Mouse (Mus musculus): ENCODE measurements around the gene Oasl2. TPM values are rescaled to one million over a fixed set of nuclear protein-coding genes. Genes with fewer than 3 reads are reported as not detected.

The Oasl2 gene
- total RNA-seq, 2 experiments from 2014 or later, result 1.1 to 2.6 TPM

- intact Hi-C loops (cut with DNase I), result no loop called here
Measured at GRCm38 (mm10) chr5:114949812-114950211, 53.1 kb downstream of the Oasl2 start.

GRCm38 (mm10) chr5:114950669-114951068 is 53.9 kb downstream of the Oasl2 start:
- intact Hi-C loops (cut with DNase I), result no loop called here
- DNase-seq (ENCODE audit: low spot score in 2 of 2), result no peak

More at GRCm38 (mm10) chr5:114949812-114950211, 53.1 kb downstream of the Oasl2 start:
- no peak for DNase-seq (ENCODE audit: low spot score in 2 of 2)

- intact Hi-C loops (cut with DNase I), result no loop called here
- DNase-seq (ENCODE audit: low spot score in 2 of 2), result no peak
Measured at GRCm38 (mm10) chr5:114951279-114951880, 54.6 kb downstream of the Oasl2 start.

GRCm38 (mm10) chr5:114953326-114953725 is 56.6 kb downstream of the Oasl2 start:
- intact Hi-C loops (cut with DNase I), result no loop called here
- DNase-seq (ENCODE audit: low spot score in 2 of 2), result no peak

GRCm38 (mm10) chr5:114958069-114958468 is 61.3 kb downstream of the Oasl2 start:
- intact Hi-C loops (cut with DNase I), result no loop called here
- DNase-seq (ENCODE audit: low spot score in 2 of 2), result no peak

Small RNAs within 50 kb of the gene (microRNA-seq; reads per million reads assigned to microRNA genes)
- gene Mir6240, result 5.4 to 8.4 reads per million in 2 experiments

Other genes starting within 250 kb of the Oasl2 start
- gene Trpv4, start 238.5 kb upstream of the Oasl2 start, total RNA-seq (2021), result 1 to 10 TPM; 1.9 to 2.2 TPM
- 10 to 100 TPM; 24.6 to 28.3 TPM for gene Gltp, start 206.0 kb upstream of the Oasl2 start, total RNA-seq (2021)
- 10 to 100 TPM; 11.6 to 13.6 TPM for gene Tchp, start 189.2 kb upstream of the Oasl2 start, total RNA-seq (2021)
- gene Ankrd13a, start 122.3 kb upstream of the Oasl2 start, total RNA-seq (2021), result 10 to 100 TPM; 30.6 to 34.9 TPM
- gene Git2, start 121.4 kb upstream of the Oasl2 start, total RNA-seq (2021), result 10 to 100 TPM; 38.1 to 47.0 TPM
- 100 to 1,000 TPM; 162 to 177 TPM for gene 1500011B03Rik, start 73.5 kb upstream of the Oasl2 start, total RNA-seq (2021)
- gene 4930519G04Rik, start 43.3 kb upstream of the Oasl2 start, total RNA-seq (2021), result not detected
- gene Gm9936, start 38.3 kb upstream of the Oasl2 start, total RNA-seq (2021), result under 1 TPM; 0.85 to 0.87 TPM
- gene Oasl1, start 26.3 kb downstream of the Oasl2 start, total RNA-seq (2021), result under 1 TPM in 1 of 2 experiments, not detected in 1; 0.50 TPM
- gene 2210016L21Rik, start 45.2 kb downstream of the Oasl2 start, total RNA-seq (2021), result 100 to 1,000 TPM; 201 to 203 TPM
- gene Hnf1a, start 74.2 kb downstream of the Oasl2 start, total RNA-seq (2021), result not detected
- 10 to 100 TPM; 91.9 to 92.5 TPM for gene Sppl3, start 114.2 kb downstream of the Oasl2 start, total RNA-seq (2021)
- not detected for gene Gm10401, start 201.4 kb downstream of the Oasl2 start, total RNA-seq (2021)
- gene Acads, start 222.4 kb downstream of the Oasl2 start, total RNA-seq (2021), result 1 to 10 TPM; 6.8 TPM
- 10 to 100 TPM; 27.1 to 28.8 TPM for gene Unc119b, start 238.0 kb downstream of the Oasl2 start, total RNA-seq (2021)